Mouse (Mus musculus): ENCODE measurements at regions not wholly inside any gene's neighbourhood (a gene's known extent, or its start where the extent isn't known, plus 50 kb on each side); places are given as distances from the start of the nearest gene placed in this dataset.

DNA sequence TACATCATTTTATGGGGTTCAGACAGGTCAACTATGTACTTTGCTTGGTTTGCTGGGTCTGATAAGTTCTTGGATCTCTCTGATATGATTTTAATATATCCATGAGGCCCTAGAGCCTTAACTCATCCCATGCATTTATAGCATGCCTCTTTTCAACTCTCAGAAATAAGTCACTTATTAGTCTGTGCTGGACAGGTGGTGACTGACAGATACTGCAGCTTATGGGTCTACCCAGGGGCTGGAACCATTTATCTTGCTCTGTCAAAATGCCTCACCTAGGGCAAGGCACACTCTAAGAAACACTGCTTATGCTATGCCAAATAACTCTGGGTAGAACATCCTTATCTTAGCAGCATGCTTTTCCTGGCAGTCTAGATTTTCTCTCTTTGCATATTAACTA, 225.6 kb downstream of the Mbnl1 start:
- DNase-seq (ENCODE audit: low spot score in 2 of 2), result no peak

DNA sequence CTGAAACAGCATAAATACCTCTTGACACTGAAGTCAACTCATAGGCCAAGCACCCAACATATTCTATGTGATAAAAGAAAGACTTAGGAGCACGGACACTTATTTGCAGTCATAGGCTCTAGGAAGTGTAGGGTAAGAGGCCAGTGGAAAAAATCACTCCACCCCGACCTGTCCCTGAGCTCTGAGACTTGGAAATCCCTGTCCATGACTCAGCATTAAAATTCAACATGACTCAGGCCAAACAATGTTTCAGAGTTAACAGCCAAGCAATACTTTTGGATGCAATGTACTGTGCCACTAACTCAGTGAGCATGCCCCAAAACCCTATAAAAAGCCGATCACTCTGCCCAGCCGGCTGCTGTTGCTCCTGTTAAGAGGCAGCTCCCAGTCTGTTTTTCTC, 234.5 kb downstream of the Mbnl1 start:
- DNase-seq (ENCODE audit: low spot score in 2 of 2), result no peak

DNA sequence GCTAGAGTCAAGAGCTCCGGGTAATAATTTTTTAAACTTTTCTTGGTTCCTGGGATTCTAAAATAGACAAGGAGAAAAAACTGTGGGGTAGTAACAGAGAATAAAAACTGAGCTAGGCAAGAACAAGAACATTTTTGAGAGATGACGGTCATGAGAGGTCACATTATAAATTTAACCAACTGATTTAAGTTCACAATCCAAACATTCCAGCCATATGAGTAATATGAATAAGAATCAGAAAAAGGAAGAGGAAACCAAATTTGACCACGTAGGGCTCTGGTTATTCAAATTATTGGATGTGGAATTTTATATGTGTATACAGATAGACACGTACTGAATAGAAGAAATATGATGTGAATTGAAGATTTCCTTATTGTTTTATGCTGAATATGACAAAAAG, 240.3 kb downstream of the Mbnl1 start:
- no peak for DNase-seq (ENCODE audit: low spot score in 2 of 2)

DNA sequence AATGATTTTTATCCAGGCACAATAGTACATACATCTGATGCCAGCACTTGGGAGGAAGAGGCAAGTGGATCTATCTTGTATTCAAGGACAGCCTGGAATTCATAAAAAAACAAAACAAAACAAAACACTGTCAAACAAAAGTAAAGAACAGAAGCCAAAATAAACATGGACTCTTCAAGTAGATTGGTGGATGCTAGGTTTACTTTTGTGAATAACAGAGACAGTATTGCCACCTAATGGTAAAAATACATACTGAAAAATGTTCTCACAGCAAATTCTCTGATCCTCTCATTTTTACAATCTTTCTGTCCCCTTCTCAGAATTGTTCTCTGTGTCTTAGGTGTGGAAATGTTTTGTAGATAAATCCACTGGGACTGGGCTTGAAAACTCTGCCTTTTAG, 247.7 kb downstream of the Mbnl1 start:
- DNase-seq (ENCODE audit: low spot score in 2 of 2), result no peak

DNA sequence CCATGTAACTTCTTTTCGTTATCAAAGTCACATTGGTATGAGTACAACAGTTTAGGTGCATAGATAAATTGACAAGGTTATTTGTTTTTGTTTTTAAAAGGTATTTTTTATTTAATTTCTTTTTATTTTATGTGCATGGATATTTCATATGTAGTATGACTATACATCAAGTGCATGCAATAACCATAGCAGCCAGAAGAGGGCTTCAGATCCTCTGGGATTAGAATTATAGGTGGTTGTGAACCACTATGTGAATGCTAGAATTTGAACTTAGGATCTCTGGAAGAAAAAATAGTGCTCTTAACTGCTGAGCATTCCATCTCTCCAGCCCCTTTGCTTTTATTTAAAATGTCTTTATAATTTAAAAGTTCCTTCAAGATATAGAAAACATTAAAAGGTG, 258.7 kb downstream of the Mbnl1 start:
- no peak for DNase-seq (ENCODE audit: low spot score in 2 of 2)

DNA sequence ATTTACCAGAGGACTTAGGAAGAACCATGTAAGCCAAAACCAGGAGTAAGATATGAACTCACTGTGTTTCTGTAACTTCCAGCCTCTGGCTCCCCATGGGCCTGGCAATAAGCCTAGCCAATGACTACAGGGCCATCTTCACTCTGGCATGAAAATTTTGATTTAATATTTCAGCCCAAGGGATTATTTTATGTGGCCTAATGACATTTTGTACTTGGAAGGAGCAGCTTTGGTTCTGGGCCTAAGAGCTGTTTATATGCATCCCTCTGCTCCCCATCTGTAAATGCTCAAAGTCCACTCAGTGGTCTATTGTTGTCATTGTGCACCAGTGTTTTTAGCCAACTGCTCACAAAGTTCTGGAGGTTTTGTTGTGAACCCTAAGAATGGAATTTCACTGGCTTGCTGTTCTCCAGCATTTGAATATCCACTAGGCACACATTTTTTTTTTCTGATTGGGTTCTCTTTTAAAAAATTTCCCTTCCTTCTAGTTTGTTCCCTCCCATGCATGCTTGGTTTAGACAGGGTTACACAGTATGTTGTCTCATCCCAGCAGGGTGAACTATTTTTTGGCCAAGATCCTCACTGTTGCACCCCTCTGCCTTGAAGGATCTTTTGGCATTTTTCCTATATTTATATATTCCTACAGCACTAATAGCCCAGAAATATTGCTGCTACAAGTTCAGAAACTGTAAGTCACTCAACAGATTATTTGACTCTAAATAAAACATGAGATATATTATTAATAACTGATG, 261.9 kb upstream of the P2ry1 start:
- no peak for DNase-seq (ENCODE audit: low spot score in 2 of 2)

DNA sequence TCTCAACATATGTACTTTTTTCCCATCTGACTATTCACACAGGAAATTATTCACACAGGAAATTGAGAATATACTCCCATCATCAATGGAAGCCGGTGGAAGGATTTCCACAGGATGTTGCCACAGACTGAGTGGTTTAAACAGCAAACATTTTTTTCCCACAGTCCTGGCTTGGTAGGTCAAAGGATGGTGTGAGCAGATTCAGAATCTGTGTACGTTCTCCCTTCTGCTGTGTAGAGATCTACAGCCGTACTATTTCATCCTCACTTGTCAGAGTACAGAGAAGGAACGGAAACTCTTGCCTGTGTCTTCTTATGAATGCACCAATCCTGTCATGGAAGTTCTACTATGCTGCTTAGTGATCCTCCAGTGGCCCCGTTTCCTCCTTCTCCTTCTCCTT, 261.2 kb upstream of the P2ry1 start:
- no peak for DNase-seq (ENCODE audit: low spot score in 2 of 2)

DNA sequence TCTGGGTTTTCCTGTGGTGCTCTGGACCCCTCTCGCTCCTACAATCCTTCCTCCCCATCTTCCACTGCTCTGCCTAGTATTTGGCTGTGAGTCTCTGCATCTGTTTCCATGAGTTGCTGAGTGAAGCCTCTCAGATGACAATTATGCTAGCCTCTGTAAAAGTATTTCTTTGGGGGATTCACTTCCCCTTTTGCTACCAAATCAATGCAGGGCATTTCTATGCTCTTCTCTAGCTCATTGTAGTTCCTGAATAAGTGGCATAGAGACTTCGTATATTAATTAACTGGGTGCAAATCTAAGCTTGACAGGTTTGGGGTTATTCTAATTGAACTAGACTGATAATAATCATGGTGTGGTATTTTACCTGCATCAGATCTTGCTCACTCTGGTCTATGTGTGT, 260.4 kb upstream of the P2ry1 start:
- no peak for DNase-seq (ENCODE audit: low spot score in 2 of 2)

DNA sequence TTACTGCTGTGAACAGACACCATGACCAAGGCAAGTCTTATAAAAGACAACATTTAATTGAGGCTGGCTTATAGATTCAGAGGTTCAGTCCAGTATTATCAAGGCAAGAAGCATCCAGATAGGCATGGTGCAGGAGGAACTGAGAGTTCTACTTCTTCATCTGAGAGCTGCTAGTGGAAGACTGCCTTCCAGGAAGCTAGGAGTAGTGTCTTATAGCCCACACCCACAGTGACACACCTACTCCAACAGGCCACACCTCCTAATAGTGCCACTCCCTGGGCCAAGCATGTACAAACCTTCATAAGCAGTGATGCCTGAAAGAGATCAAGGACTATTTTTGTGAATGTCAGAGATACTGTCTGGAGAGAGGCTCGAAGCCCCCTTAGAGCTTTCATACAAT, 257.5 kb upstream of the P2ry1 start:
- DNase-seq (ENCODE audit: low spot score in 2 of 2), result no peak

DNA sequence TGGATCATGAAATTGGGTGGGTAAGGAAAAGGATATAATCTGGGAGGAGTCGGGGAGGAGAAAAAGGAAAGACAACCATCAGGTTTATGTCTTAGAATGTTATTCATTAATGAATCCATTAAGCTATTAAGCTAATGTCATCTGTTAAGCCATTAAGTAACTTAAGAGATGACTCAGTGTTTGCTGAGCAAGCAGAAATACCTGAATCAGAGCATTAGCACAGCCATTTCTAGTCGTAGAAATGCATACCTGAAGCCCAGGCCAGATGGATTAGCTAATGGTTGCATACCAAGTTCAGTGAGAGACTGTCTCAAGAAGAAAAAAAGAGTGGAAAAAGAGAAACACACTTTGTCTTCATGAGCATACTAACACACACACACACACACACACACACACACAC, 244.0 kb upstream of the P2ry1 start:
- no peak for DNase-seq (ENCODE audit: low spot score in 2 of 2)

DNA sequence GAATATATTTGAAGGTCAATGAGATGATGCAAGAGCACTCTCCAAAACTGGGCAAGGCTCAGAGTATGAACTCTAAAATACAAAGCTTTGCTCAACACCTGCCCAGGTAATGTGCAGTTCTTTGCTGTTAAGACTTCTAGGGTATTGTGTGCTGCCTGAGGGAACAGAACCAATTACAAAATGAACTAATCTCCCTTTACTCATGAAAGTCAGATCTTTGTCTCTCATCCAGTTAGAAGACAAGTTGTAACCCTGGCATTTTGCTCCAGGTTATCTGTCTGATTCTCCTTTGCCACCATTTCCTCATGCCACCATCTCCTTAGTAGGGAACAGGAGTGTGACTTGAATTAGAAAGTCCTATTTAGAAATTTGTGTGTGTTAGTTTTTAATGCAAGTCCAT, 243.5 kb upstream of the P2ry1 start:
- DNase-seq (ENCODE audit: low spot score in 2 of 2), result no peak

DNA sequence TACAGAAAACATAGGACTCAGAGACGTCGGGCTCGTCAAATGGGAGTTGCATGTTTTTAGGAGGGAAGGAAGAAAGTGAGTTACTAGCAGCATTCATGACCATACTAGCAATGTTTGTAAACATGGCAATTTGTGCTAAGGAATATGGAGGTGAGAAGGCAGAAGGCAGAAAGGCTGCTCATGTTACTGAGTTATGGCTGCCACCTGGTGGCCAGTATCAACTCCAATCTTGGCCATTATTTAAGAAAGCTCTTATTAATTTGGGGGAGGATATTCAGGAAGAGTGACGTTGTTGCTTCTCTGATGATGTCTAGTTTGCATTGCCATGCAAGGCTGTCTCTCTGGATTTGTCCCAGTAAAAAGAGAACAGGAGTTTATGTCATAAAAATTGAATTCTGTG, 239.7 kb upstream of the P2ry1 start:
- peak; percentile 9 to 27 for DNase-seq (ENCODE audit: low spot score in 2 of 2)

DNA sequence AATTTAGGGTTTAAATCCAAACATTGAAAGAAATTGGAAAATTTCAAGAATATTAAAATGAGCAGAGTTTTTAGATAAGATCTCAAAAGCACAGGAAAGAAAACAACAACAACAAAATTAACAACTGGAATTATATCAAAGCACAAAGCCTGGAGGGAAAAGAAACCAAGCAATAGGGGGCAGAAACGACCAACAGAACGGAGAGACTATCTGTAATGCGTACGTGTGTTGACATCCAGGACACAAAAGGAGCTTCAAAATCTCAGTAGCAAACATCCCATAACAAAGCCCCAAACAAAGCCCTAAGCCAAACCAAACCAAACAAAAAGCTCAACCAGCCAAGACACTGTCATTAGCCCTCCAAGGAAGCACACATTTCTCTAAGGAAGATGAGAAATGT, 237.5 kb upstream of the P2ry1 start:
- DNase-seq (ENCODE audit: low spot score in 2 of 2), result no peak

DNA sequence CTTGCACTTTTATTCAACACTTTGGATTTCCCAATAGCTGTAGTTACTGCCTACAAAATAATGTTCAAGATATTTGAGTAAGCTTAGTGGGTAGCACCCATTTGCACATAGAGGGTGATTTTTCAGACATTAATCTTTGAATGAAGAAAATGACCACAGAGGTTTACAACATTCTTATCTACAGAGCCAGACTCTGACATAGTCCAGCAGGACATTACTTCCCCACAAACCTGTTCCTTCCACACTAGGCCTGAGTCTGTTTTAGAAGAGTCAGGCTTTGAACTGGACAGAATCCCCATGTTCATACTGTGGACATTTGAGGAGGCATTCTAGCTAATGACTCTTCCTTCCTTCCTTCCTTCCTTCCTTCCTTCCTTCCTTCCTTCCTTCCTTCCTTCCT, 233.6 kb upstream of the P2ry1 start:
- DNase-seq (ENCODE audit: low spot score in 2 of 2), result no peak

DNA sequence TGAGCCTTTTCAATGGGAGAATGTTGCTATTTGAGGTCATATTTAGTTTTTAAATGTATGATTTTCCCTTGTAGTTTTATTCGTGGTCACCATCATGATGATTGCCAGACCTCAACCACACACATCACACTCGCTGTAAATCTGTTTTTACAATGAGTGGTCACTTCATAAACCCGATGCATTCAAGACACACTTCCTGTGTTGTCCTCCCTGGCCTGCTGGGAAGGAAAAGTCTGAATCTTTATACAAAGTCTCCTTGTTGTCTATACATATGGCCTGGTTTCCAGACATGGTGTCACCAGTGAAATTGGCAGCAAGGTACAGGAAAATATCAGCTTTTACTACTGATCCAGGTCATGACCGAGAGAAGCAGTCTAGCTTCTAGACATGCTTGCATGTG, 230.7 kb upstream of the P2ry1 start:
- DNase-seq (ENCODE audit: low spot score in 2 of 2), result no peak

DNA sequence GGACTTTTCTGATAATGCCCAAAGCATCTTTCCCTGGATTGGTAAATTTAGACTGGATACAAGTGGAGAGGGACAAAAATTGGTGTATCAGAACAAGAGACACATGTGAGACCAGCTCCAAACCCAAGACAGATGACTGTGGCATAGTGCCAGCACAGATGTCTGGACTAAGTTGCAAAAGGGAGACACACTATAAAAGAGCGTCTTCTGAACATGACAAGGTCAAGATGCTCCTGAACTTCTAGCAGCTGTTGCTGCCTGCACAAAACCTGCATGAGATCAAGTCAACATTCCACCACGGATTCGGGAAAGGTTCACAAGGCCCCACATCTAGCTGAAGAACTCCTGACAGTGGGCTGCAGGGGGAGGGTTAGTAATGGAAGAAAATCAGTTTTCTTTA, 229.2 kb upstream of the P2ry1 start:
- no peak for DNase-seq (ENCODE audit: low spot score in 2 of 2)

DNA sequence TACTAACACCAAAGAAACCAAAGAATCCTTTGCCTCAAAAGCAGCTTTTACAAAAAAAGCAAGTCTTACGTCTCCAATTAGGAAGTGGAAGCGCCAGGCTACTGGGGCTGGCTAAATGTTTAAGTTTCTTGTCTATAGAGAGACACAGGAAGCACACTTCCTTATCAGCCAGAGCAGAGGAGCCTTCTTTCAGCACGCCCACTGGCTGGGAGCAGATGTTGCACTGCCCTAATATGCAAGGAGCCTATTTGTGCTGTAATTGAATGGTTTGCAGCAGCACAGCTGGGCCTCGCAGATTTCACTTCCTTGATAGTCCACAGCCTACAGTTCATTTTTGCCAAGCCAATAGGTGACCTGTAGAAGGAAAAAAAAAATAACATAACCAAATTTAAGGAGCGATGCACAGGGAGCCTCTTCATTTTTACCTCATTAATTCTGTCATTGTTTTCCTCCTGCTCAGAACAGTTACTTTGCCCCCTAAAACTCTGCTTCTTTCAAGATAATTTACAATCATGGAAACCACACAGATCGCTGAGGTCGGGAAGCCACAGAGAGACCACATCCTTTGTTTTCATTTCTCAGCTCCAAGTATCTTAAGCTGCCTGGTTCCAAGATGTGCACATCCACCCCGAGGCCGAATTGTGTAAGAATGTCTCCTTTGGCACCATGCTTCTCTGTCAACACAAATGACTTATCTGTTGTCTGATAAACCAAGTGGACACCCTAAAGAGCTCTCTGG, 217.3 kb upstream of the P2ry1 start:
- DNase-seq (ENCODE audit: low spot score in 2 of 2), result no peak

DNA sequence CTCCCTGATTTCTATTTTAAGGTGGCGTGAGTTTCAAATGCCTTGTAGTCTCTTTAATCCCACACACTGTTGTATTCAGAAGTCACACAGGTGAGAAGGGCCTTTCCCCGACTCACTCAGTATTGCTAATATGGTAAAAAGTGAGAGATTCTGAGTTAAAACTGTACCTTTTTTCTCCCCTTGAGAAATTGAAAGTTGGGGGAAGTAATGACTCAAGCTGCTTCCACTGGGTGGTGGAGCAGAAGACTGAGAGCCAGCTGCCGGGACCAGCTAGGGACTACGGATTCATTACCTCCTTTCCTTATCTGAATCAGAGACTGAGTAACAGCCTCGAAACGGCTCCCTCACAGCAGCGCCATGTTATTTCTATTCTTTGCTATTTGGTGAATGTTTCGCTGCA, 214.6 kb upstream of the P2ry1 start:
- no peak for DNase-seq (ENCODE audit: low spot score in 2 of 2)

DNA sequence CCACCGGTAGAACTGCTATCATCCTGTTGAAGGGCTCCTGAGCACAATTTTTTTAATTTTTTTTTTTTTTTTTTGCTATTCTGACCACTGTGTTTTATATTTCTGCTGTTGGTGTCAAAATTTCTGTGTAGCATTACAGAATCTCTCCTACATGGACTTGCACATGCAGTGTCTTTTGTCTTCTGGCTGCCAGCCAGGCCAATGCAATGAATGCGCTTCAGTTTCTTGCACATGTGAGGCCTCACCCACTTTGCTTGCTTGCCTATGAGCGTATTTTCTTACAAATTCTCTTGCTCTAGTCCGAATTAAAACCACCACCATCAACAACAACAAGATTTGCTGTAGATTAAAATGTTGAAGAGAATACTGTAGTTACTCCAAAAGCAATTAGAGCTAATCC, 213.2 kb upstream of the P2ry1 start:
- no peak for DNase-seq (ENCODE audit: low spot score in 2 of 2)

DNA sequence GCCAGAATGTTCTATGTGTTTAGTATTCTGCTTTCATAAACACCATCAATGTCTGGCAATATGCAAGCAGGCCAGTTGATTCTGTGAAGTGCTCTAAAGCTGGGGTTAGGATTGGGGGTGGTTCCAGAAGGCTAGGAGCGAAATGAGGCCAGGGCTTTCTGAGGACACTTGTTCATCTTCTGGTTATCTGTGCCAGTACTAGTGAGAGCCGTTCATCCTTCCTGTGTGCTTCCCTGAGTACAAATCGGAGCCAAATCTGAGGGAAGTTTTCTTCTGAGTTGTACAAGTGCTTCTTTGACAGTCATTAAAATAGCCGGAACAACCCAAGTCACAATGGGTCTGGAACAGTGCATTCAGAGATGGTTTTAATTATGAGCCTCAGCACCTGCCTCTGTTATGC, 210.4 kb upstream of the P2ry1 start:
- no peak for DNase-seq (ENCODE audit: low spot score in 2 of 2)

DNA sequence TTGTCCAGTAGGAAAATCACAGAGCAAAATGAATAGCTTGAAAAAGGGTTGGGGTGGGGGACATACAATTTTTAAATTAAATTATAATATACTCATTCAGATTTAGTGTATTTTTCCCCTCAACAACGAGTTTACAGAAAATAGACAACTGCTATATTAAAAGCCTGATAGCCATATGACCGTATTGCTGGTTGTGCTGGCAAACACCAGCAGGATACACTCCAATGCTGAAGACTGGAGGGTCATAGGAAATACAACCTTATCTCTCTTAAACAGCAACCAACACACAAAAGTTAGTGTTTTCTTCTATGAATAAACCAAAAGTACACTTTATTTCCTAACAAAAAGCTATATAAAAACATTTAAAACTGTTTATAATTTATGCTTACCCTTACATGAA, 206.4 kb upstream of the P2ry1 start:
- no peak for DNase-seq (ENCODE audit: low spot score in 2 of 2)

DNA sequence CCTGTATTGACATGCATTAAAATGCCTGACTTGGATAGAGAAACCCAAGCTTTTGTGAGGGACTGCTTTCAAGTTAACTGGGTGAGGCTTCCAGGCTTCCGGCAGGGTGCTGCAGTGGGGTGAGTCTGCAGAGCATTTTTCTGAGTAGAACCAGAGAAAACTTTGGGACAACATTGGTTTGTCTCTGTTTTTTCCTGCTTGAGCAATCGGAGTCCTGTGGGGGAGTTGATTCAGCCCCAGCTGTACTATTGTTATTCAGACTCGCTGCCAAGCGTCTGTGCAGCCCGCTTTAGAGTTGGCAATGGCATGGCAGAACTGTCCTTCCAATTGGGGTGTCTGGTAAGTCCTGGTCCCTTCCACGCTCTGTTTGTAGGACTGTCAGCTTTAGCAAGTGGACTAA, 204.8 kb upstream of the P2ry1 start:
- DNase-seq (ENCODE audit: low spot score in 2 of 2), result peak; percentile 27 to 31

DNA sequence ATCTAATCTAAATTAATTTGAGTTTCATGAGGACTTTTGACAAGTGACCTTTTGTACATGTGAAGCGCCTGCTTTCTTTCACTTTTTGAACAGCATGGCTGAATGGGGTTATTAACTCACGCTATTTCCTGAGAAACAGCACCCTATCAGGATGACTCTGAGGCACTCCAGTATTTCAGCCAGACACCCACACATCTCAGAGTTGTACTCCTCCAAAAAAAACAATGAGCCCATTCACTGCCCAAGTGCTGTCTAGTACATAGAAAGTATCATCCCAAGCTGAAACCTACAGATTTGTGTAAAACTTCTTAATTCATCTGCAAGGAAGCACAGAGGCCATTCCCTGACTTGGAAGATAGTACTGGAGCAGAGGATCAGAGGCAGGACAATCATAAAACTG, 204.1 kb upstream of the P2ry1 start:
- DNase-seq (ENCODE audit: low spot score in 2 of 2), result no peak

All from layer of hippocampus, postnatal 10 days (tissue).